Mouse (Mus musculus): ENCODE data around the gene Ranbp3. TPM values are rescaled to one million over a fixed set of nuclear protein-coding genes. Genes with fewer than 3 reads are reported as not detected.
A peak's percentile ranks its signal among the peaks of the same experiment; 100 is the strongest.

The Ranbp3 gene
- polyA plus RNA-seq, 1 experiment: 191 TPM

DNA sequence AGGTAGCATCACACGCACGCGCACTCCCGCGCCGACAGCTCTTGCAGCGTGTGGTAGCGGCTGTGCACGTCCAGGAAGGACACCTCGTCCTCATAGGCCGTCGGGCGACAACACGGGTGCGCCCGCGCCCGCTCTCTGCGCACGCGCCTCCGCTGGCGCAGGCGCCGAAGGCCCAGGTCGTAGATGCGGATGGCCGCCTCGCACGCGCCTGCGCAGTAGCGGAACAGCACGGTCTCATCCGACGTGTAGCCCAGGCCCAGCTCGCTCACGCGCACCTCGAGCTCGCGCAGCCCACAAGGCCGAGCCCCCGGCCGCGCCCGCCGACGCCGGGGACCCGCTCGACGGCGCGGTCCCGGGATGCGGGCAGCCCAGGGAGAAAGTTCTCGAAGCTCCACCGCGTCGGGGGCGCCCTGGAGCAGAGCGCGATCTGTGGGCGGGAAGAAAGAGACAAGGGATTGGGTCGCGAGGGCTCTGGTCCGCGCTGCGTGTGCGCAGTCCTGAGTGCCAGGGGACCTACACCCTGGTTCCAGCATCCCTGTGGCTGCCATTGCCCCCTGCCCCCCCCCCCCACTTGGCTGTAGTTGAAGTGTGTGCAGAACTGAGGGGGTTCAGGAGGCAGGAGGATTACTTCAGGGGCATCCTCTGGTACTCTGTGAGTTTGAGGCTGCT, 78.4 kb downstream of the Ranbp3 start:
- TF ChIP-seq POLR2A (IDR thresholded peaks at IDR 0.05; ENCODE audit: control insufficient read depth, extremely low read depth, insufficient read depth, low read length, poor library complexity): no peak
- TF ChIP-seq CTCF (IDR thresholded peaks at IDR 0.05; ENCODE audit: borderline replicate concordance, control insufficient read depth, extremely low read depth, insufficient read depth, low read length, poor library complexity): no peak
- H3K36me3 ChIP-seq (ENCODE audit: control insufficient read depth, insufficient read depth, low read length): no peaks in the 10 kb centered on the region
- no peaks in the 10 kb centered on the region for H3K27me3 ChIP-seq (ENCODE audit: control insufficient read depth, insufficient read depth, low read length)
- no peak overlapping the region for H3K27ac ChIP-seq (ENCODE audit: control insufficient read depth, insufficient read depth, low read length)
- WGBS: 71% methylated on average over 71 of the region's 71 CpGs
- DNase-seq: no peak
- H3K4me3 ChIP-seq (ENCODE audit: control insufficient read depth, insufficient read depth, low read length): no peak overlapping the region
- peaks cover 15% of the 10 kb centered on the region for H3K4me1 ChIP-seq (replicated peaks; ENCODE audit: control insufficient read depth, insufficient read depth, low read length)

DNA sequence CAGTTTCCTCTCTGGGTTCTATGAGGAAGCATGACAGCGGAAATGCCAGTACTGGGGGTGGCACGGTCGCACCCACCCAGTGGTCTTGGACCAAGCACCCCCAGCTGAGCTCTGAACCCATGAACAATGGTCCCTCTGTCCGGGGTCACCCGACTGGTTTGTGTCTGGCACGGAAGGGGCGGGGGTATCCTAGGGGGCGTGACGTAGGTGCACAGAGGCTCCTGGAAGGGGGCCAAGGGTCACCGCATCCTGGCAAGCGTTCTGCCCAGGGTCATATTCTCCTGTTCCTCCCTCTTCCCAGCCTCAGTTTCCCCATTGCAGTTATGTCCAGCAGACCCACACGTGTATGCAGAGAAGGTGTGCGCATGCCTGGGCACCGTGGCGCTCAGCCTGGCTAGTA, 80.4 kb downstream of the Ranbp3 start:
- H3K4me3 ChIP-seq (ENCODE audit: control insufficient read depth, insufficient read depth, low read length): no peak overlapping the region
- 62% methylated on average over 15 of the region's 15 CpGs for WGBS
- H3K36me3 ChIP-seq (ENCODE audit: control insufficient read depth, insufficient read depth, low read length): no peaks in the 10 kb centered on the region
- no peaks in the 10 kb centered on the region for H3K27me3 ChIP-seq (ENCODE audit: control insufficient read depth, insufficient read depth, low read length)
- no peak overlapping the region for H3K27ac ChIP-seq (ENCODE audit: control insufficient read depth, insufficient read depth, low read length)
- TF ChIP-seq CTCF (IDR thresholded peaks at IDR 0.05; ENCODE audit: borderline replicate concordance, control insufficient read depth, extremely low read depth, insufficient read depth, low read length, poor library complexity) (no peak), POLR2A (IDR thresholded peaks at IDR 0.05; ENCODE audit: control insufficient read depth, extremely low read depth, insufficient read depth, low read length, poor library complexity) (no peak)
- no peak for DNase-seq
- peaks cover 30% of the 10 kb centered on the region for H3K4me1 ChIP-seq (replicated peaks; ENCODE audit: control insufficient read depth, insufficient read depth, low read length)

DNA sequence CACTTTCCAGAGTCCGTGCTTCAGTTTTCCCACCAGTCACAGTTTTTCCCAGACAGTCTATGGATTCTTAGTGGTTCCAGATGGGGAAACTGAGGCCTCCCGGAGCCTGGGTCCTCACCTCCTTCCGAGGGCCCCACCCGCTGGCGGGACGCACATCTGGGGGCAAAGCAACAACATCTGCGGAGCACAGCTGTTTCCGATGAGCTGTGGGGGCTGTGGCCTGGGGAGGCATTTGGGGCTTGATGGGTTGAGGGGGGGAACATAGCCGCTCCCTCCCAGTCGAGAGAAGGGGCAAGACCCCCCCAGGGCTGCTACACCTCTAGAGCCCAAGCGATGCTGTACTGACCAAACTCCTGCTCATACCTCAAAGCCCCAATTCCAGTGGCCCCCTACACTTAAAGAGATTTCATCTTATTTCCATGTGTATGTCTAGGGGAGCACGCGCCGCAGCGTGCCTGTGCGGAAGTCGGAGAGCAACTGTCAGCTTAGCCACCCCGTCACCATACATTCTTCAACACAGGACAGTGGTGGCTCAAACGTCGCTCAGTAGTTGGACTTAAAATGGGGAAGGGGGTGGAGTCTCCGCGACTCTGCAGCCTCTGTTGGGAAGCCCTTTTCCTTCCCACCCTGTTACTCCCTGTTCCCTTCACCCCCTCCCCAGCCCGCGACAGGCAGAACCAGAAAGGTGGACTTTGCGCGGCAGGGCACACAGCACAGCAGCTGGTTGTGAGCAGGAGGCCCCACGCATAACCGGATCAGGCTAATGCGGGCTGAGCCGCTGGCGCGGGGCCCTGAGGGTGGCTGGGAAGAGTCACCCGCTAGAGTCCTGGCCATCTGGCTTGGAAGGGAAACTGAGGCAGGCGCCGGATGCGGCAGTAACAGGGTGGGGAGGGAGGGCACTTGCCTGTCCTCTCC, 81.4 kb downstream of the Ranbp3 start:
- no peak overlapping the region for H3K4me3 ChIP-seq (ENCODE audit: control insufficient read depth, insufficient read depth, low read length)

DNA sequence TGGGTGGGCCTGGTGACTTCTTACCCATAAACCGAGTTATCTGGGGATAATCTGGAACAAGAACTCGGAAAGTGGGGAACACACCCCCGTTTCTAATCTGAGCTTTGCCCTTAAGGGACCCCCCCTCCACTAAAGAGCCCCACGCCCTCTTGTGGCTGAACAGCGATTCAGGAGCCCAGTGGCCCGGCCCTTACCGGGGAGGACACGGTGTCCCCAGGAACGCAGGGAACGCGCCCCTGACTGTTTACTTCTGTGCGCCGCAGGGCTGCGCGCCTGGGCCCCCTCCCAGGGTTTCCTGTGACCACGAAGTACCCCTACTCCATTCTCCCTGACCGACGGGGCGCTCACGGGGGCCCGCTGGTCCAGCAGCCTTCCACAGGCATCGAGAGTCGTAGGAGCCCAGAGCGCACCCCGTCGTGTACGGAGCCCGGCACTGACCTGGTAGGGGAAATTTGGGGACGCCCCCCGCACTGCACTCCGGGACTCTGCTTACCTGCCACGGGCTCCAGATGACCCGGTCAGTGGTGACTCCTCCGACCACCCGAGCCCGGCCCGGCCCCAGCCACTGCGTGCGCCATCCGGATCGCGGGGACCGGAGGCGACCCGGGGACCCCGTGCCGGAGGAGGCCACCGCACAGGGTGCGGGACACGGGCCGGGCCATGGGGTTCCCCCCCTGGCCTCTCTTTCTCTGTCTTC, 83.8 kb downstream of the Ranbp3 start:
- no peaks in the 10 kb centered on the region for H3K27me3 ChIP-seq (ENCODE audit: control insufficient read depth, insufficient read depth, low read length)
- H3K36me3 ChIP-seq (ENCODE audit: control insufficient read depth, insufficient read depth, low read length): no peaks in the 10 kb centered on the region
- H3K27ac ChIP-seq (ENCODE audit: control insufficient read depth, insufficient read depth, low read length): no peak overlapping the region
- H3K4me1 ChIP-seq (replicated peaks; ENCODE audit: control insufficient read depth, insufficient read depth, low read length): peaks cover 39% of the 10 kb centered on the region
- TF ChIP-seq POLR2A (IDR thresholded peaks at IDR 0.05; ENCODE audit: control insufficient read depth, extremely low read depth, insufficient read depth, low read length, poor library complexity): no peak
- no peak for TF ChIP-seq CTCF (IDR thresholded peaks at IDR 0.05; ENCODE audit: borderline replicate concordance, control insufficient read depth, extremely low read depth, insufficient read depth, low read length, poor library complexity)
- no peak for DNase-seq
- WGBS: 3% methylated on average over 51 of the region's 51 CpGs
- H3K4me3 ChIP-seq (ENCODE audit: control insufficient read depth, insufficient read depth, low read length): peak overlapping the region; percentile 35

More for the DNA sequence above, 81.4 kb downstream of the Ranbp3 start:
- no peaks in the 10 kb centered on the region for H3K36me3 ChIP-seq (ENCODE audit: control insufficient read depth, insufficient read depth, low read length)
- WGBS: 12% methylated on average over 36 of the region's 36 CpGs
- TF ChIP-seq POLR2A (IDR thresholded peaks at IDR 0.05; ENCODE audit: control insufficient read depth, extremely low read depth, insufficient read depth, low read length, poor library complexity) (no peak), CTCF (IDR thresholded peaks at IDR 0.05; ENCODE audit: borderline replicate concordance, control insufficient read depth, extremely low read depth, insufficient read depth, low read length, poor library complexity) (no peak; the same call in 1 of the 2 replicates)
- H3K4me1 ChIP-seq (replicated peaks; ENCODE audit: control insufficient read depth, insufficient read depth, low read length): peaks cover 31% of the 10 kb centered on the region
- H3K27ac ChIP-seq (ENCODE audit: control insufficient read depth, insufficient read depth, low read length): no peak overlapping the region
- H3K27me3 ChIP-seq (ENCODE audit: control insufficient read depth, insufficient read depth, low read length): no peaks in the 10 kb centered on the region
- no peak for DNase-seq

DNA sequence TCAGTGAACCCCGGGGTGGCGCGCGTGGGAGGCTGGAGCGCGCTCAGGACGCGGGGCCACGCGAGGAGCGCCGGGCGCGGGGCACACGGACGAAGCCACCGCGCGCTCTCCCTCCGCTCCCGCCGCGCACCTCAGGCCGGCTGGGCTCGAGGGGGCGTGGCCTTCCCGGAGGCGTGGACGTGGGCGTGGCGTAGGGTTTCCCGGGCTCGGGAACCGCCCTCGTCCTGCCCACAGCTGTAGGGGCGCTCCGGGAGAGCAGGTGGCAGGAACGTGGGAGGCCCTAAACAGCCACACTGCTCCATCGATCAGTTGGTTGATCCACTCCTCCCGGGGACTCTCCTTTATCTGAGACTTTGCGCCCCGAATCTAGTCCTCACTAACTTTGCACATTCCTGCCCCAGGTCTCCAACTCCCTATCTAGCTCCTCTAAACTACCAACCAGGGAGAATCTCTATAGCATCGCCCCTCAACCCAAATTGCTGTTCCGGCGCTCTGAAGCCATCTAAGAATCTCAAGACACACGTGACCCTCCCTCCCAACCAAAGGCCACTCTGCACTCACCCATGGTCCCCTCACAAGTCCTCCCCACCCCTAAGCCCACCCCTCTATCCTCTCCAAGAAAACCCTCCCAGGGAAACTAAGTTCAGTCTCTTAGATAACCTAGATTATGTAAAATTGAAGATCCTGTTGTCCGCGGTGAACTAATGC, 84.5 kb downstream of the Ranbp3 start, which contains the start of gene Nrtn:
Gene Nrtn, minus strand, starts transcription at position 115 of the 708 bp plus-strand sequence.
- H3K36me3 ChIP-seq (ENCODE audit: control insufficient read depth, insufficient read depth, low read length): no peaks in the 10 kb centered on the region
- H3K27me3 ChIP-seq (ENCODE audit: control insufficient read depth, insufficient read depth, low read length): no peaks in the 10 kb centered on the region
- under 1% methylated on average over 48 of the region's 48 CpGs for WGBS
- no peak within 1 kb of the TSS for H3K27ac ChIP-seq (ENCODE audit: control insufficient read depth, insufficient read depth, low read length)
- DNase-seq: peak; percentile 86
- H3K4me1 ChIP-seq (replicated peaks; ENCODE audit: control insufficient read depth, insufficient read depth, low read length): peaks cover 44% of the 10 kb centered on the region
- H3K4me3 ChIP-seq (ENCODE audit: control insufficient read depth, insufficient read depth, low read length): peak within 1 kb of the TSS; percentile 35
- TF ChIP-seq POLR2A (IDR thresholded peaks at IDR 0.05; ENCODE audit: control insufficient read depth, extremely low read depth, insufficient read depth, low read length, poor library complexity) (0 out of 2 replicates have a peak, but pooled peaks have one; percentile 18), CTCF (IDR thresholded peaks at IDR 0.05; ENCODE audit: borderline replicate concordance, control insufficient read depth, extremely low read depth, insufficient read depth, low read length, poor library complexity) (no peak)
